In genomic region chr17:35703751-35704271, GRCm38 (mm10) we compare ENCODE assay signal across 8 mouse cellular contexts. TPM values are rescaled to one million over a fixed set of nuclear protein-coding genes. Genes with fewer than 3 reads are reported as not detected.
DNase-seq lines count a peak whose midpoint lies in the region; ATAC-seq and TF ChIP-seq lines count a peak whose summit lies in the region.

No protein-coding gene starts in this region.

- no peak for ATAC-seq in heart, postnatal 0 days (ENCODE audit: insufficient read depth, low read depth)
- ATAC-seq in hindbrain, embryonic 14.5 days (ENCODE audit: low FRiP score): peak; percentile 63
- no peak for ATAC-seq in limb, embryonic 15.5 days (ENCODE audit: insufficient number of reproducible peaks, low FRiP score, low TSS enrichment, low read depth)
- peak; percentile 14 for ATAC-seq in stomach, embryonic 16.5 days (ENCODE audit: insufficient read depth, low FRiP score)

- peak overlapping the region; percentile 15 for H3K4me3 ChIP-seq in heart, postnatal 0 days (ENCODE audit: low read depth, low read length)
- peak overlapping the region; percentile 58 for H3K4me3 ChIP-seq in hindbrain, embryonic 14.5 days (replicated peaks; ENCODE audit: low read length)
- peak overlapping the region; percentile 33 for H3K4me3 ChIP-seq in limb, embryonic 15.5 days
- H3K4me3 ChIP-seq in stomach, embryonic 16.5 days (replicated peaks; ENCODE audit: low read length): peak overlapping the region; percentile 50

- H3K36me3 ChIP-seq in heart, postnatal 0 days (replicated peaks; ENCODE audit: control insufficient read depth, insufficient read depth, low read length): no peaks in the 10 kb centered on the region
- no peaks in the 10 kb centered on the region for H3K36me3 ChIP-seq in hindbrain, embryonic 14.5 days (replicated peaks; ENCODE audit: control insufficient read depth, insufficient read depth)
- H3K36me3 ChIP-seq in limb, embryonic 15.5 days: no peaks in the 10 kb centered on the region; the same call in 1 of the 2 replicates
- H3K36me3 ChIP-seq in stomach, embryonic 16.5 days (ENCODE audit: control insufficient read depth, insufficient read depth, low read length): no peaks in the 10 kb centered on the region

- no peaks in the 10 kb centered on the region for H3K9me3 ChIP-seq in heart, postnatal 0 days (replicated peaks; ENCODE audit: control insufficient read depth, low read length)
- no peaks in the 10 kb centered on the region for H3K9me3 ChIP-seq in hindbrain, embryonic 14.5 days (ENCODE audit: control insufficient read depth, low read length)
- no peaks in the 10 kb centered on the region for H3K9me3 ChIP-seq in limb, embryonic 15.5 days
- H3K9me3 ChIP-seq in stomach, embryonic 16.5 days (replicated peaks; ENCODE audit: control insufficient read depth, low read length): no peaks in the 10 kb centered on the region

- DNase-seq in heart, postnatal 0 days (ENCODE audit: low spot score): no peak
- no peak for DNase-seq in heart, postnatal 25 days (ENCODE audit: low spot score)
- peak; percentile 91 for DNase-seq in embryo, embryonic 10 days (ENCODE audit: low spot score)
- DNase-seq in hindbrain, embryonic 14.5 days (ENCODE audit: low spot score): peak; percentile 76
- DNase-seq in layer of hippocampus, postnatal 25 days (ENCODE audit: extremely low spot score in 1 of 2, low spot score in 1 of 2): no peak
- DNase-seq in heart, adult 11 months: no peak

- H3K27ac ChIP-seq in heart, postnatal 0 days (ENCODE audit: low read depth): peak overlapping the region; percentile 59
- peak overlapping the region; percentile 96 for H3K27ac ChIP-seq in hindbrain, embryonic 14.5 days
- H3K27ac ChIP-seq in limb, embryonic 15.5 days: peak overlapping the region; percentile 75
- H3K27ac ChIP-seq in stomach, embryonic 16.5 days (ENCODE audit: low read length): peak overlapping the region; percentile 95

- intact Hi-C loops in heart, postnatal 25 days (cut with DNase I): no loop called here

- H3K9ac ChIP-seq in heart, postnatal 0 days (replicated peaks; ENCODE audit: low read depth, low read length): peak overlapping the region; percentile 37; the same call in 1 of the 2 replicates
- H3K9ac ChIP-seq in hindbrain, embryonic 14.5 days: peak overlapping the region; percentile 66
- 0 out of 2 replicates have a peak overlapping the region, but pooled peaks have one; percentile 4 for H3K9ac ChIP-seq in limb, embryonic 15.5 days
- peak overlapping the region; percentile 78 for H3K9ac ChIP-seq in stomach, embryonic 16.5 days (ENCODE audit: low read length)

- H3K4me2 ChIP-seq in heart, postnatal 0 days (ENCODE audit: low read depth, low read length): peak overlapping the region; percentile 45
- H3K4me2 ChIP-seq in hindbrain, embryonic 14.5 days (replicated peaks): peak overlapping the region; percentile 52
- peak overlapping the region; percentile 54 for H3K4me2 ChIP-seq in limb, embryonic 15.5 days
- peak overlapping the region; percentile 57 for H3K4me2 ChIP-seq in stomach, embryonic 16.5 days (ENCODE audit: low read depth, low read length)

- 0 out of 2 replicates have a peak, but pooled peaks cover 3% of the 10 kb centered on the region for H3K27me3 ChIP-seq in heart, postnatal 0 days (ENCODE audit: control insufficient read depth, insufficient read depth, low read length)
- no peaks in the 10 kb centered on the region for H3K27me3 ChIP-seq in hindbrain, embryonic 14.5 days (ENCODE audit: control insufficient read depth, insufficient read depth, low read length)
- no peaks in the 10 kb centered on the region for H3K27me3 ChIP-seq in limb, embryonic 15.5 days
- no peaks in the 10 kb centered on the region for H3K27me3 ChIP-seq in stomach, embryonic 16.5 days (ENCODE audit: control insufficient read depth, insufficient read depth, low read length)

- TF ChIP-seq CTCF in heart, postnatal 0 days (IDR thresholded peaks at IDR 0.05; ENCODE audit: low read depth): no peak

- TF ChIP-seq EP300 in heart, postnatal 0 days (IDR thresholded peaks at IDR 0.05; ENCODE audit: low read depth): no peak

- peaks cover 25% of the 10 kb centered on the region for H3K4me1 ChIP-seq in heart, postnatal 0 days (ENCODE audit: control insufficient read depth, insufficient read depth)
- H3K4me1 ChIP-seq in hindbrain, embryonic 14.5 days (replicated peaks; ENCODE audit: control insufficient read depth, insufficient read depth, low read length): peaks cover 31% of the 10 kb centered on the region
- H3K4me1 ChIP-seq in limb, embryonic 15.5 days: peaks cover 62% of the 10 kb centered on the region
- H3K4me1 ChIP-seq in stomach, embryonic 16.5 days (ENCODE audit: control insufficient read depth, insufficient read depth, low read length): peaks cover 24% of the 10 kb centered on the region

- 6% methylated on average over 14 of the region's 14 CpGs for WGBS in heart, postnatal 0 days
- 2% methylated on average over 14 of the region's 14 CpGs for whole genome bisulfite sequencing in hindbrain, embryonic 14.5 days
- WGBS in limb, embryonic 15.5 days: 5% methylated on average over 14 of the region's 14 CpGs
- 2% methylated on average over 14 of the region's 14 CpGs for WGBS in stomach, embryonic 16.5 days

RNA-seq across cellular contexts. Expression of gene Ddr1, which starts 0.6 kb away (rescaled TPM):
- total RNA-seq in heart, postnatal 0 days (2014; rRNA removed; ENCODE audit: low replicate concordance): 105 and 206 TPM in 2 replicates
- 63.9 and 71.8 TPM in 2 replicates for polyA plus RNA-seq in heart, postnatal 0 days (2015; fragmentation: Nextera tagmentation; extraction: Ambion mirVana)
- 10 to 100 TPM; 33.1 to 41.7 TPM for total RNA-seq in heart, postnatal 25 days (2021)
- polyA plus RNA-seq in hindbrain, embryonic 14.5 days (2014; fragmentation: Nextera tagmentation; extraction: Ambion mirVana): 62.7 and 72.5 TPM in 2 replicates
- polyA plus RNA-seq in limb, embryonic 15.5 days (2015; fragmentation: Nextera tagmentation; extraction: Ambion mirVana): 81.7 and 85.2 TPM in 2 replicates
- 81.5 and 86.5 TPM in 2 replicates for polyA plus RNA-seq in stomach, embryonic 16.5 days (2015; fragmentation: Nextera tagmentation; extraction: Ambion mirVana)
- total RNA-seq in layer of hippocampus, postnatal 25 days (2021): 10 to 100 TPM; 78.5 to 82.0 TPM

RNA-seq across cellular contexts. Expression of gene Gtf2h4, which starts 30.3 kb away (rescaled TPM):
- total RNA-seq in heart, postnatal 0 days (2014; rRNA removed; ENCODE audit: low replicate concordance): 21.0 and 24.2 TPM in 2 replicates
- polyA plus RNA-seq in heart, postnatal 0 days (2015; fragmentation: Nextera tagmentation; extraction: Ambion mirVana): 18.0 and 21.2 TPM in 2 replicates
- total RNA-seq in heart, postnatal 25 days (2021): 10 to 100 TPM; 17.5 to 18.3 TPM
- 21.3 and 22.8 TPM in 2 replicates for polyA plus RNA-seq in hindbrain, embryonic 14.5 days (2014; fragmentation: Nextera tagmentation; extraction: Ambion mirVana)
- 36.2 and 42.2 TPM in 2 replicates for polyA plus RNA-seq in limb, embryonic 15.5 days (2015; fragmentation: Nextera tagmentation; extraction: Ambion mirVana)
- 38.6 and 41.5 TPM in 2 replicates for polyA plus RNA-seq in stomach, embryonic 16.5 days (2015; fragmentation: Nextera tagmentation; extraction: Ambion mirVana)
- total RNA-seq in layer of hippocampus, postnatal 25 days (2021): 10 to 100 TPM; 30.2 to 33.7 TPM

RNA-seq across cellular contexts. Expression of gene Vars2, which starts 36.4 kb away (rescaled TPM):
- 25.5 and 59.8 TPM in 2 replicates for total RNA-seq in heart, postnatal 0 days (2014; rRNA removed; ENCODE audit: low replicate concordance)
- polyA plus RNA-seq in heart, postnatal 0 days (2015; fragmentation: Nextera tagmentation; extraction: Ambion mirVana): 9.4 and 9.8 TPM in 2 replicates
- total RNA-seq in heart, postnatal 25 days (2021): 10 to 100 TPM; 32.3 TPM
- polyA plus RNA-seq in hindbrain, embryonic 14.5 days (2014; fragmentation: Nextera tagmentation; extraction: Ambion mirVana): 14.8 and 14.9 TPM in 2 replicates
- 14.3 and 14.4 TPM in 2 replicates for polyA plus RNA-seq in limb, embryonic 15.5 days (2015; fragmentation: Nextera tagmentation; extraction: Ambion mirVana)
- 17.2 and 17.4 TPM in 2 replicates for polyA plus RNA-seq in stomach, embryonic 16.5 days (2015; fragmentation: Nextera tagmentation; extraction: Ambion mirVana)
- 10 to 100 TPM; 33.7 to 42.0 TPM for total RNA-seq in layer of hippocampus, postnatal 25 days (2021)

Comparison
In these comparisons a context has a peak if more than half of its experiments do, and no peak if none do; other contexts are left out.
1. ATAC-seq: peak in hindbrain, embryonic 14.5 days (single experiment) and stomach, embryonic 16.5 days (single experiment); none in heart, postnatal 0 days (single experiment) and limb, embryonic 15.5 days (single experiment).
2. DNase-seq: peak in embryo, embryonic 10 days (single experiment) and hindbrain, embryonic 14.5 days (single experiment); none in heart, postnatal 0 days (single experiment), heart, postnatal 25 days (single experiment), layer of hippocampus, postnatal 25 days (0 of 2) and heart, adult 11 months (single experiment).
3. H3K9ac ChIP-seq: peak in every context shown above with its lines; median percentile 78 in stomach, embryonic 16.5 days; 66 in hindbrain, embryonic 14.5 days; 37 in heart, postnatal 0 days; 4 in limb, embryonic 15.5 days.
4. Peak in every context shown above with its lines, with median percentiles within 50 percentile points of each other: H3K27ac ChIP-seq, H3K4me2 ChIP-seq and H3K4me3 ChIP-seq.